Mouse (Mus musculus) erythroblast, embryonic 14.5 days (primary cell): ENCODE results near the gene Olfr527. TPM values are rescaled to one million over a fixed set of nuclear protein-coding genes. Genes with fewer than 3 reads are reported as not detected.

Source experiments
- H3K27me3 ChIP-seq: 2 replicates; pipeline ENCODE4 v1.6.1; 2012; ENCODE audit warnings: inconsistent platforms; ENCODE audit not compliant: control insufficient read depth
- H3K36me3 ChIP-seq: 2 replicates; pipeline ENCODE4 v1.6.1; 2012; ENCODE audit warnings: mild to moderate bottlenecking, inconsistent platforms; ENCODE audit not compliant: control insufficient read depth
- H3K4me1 ChIP-seq: 2 replicates; pipeline ENCODE4 v1.6.1; 2012; ENCODE audit warnings: inconsistent platforms; ENCODE audit not compliant: control insufficient read depth
- H3K4me3 ChIP-seq: replicated peaks from 2 replicates; pipeline ENCODE3; 2012; ENCODE audit warnings: moderate library complexity, mild to moderate bottlenecking, inconsistent platforms
- H3K9me3 ChIP-seq: 2 replicates; pipeline ENCODE4 v1.6.1; 2012; ENCODE audit warnings: low read length, inconsistent platforms, mixed read lengths; ENCODE audit not compliant: control insufficient read depth
- GATA1 ChIP-seq: IDR thresholded peaks from 2 replicates; pipeline ENCODE4 v1.6.1; 2012; ENCODE audit warnings: low read length, inconsistent platforms, mixed read lengths
- TAL1 ChIP-seq: IDR thresholded peaks from 3 replicates; pipeline ENCODE4 v1.6.1; 2012; ENCODE audit warnings: low read length, inconsistent platforms, mixed read lengths
- polyA plus RNA-seq: library from polyadenylated mRNA; stranded (reverse); fragments of >175 nt; gene quantifications from 2 replicates; pipeline ENCODE4 v1.2.3, GENCODE M21; 2012

The Olfr527 gene
- polyA plus RNA-seq, 1 experiment, result not detected

DNA sequence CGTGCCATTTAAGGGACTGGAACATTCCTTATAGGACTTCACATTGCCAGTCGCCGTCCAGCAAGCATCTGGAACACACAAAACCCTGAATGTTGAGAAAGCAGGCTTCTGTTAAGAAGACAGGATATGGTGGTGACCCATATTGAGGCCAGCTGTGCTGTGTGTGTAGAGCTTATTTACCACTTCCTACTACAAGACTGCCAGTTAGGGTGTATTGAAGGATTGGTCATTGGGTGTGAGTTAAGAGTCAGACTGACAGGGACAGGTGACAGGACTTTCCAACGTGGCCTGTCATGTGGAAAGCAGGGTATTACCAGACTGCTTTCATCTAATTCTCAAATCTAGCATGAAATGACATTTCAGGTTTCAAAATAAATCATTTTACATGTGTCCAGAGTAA lies 40.5 kb downstream of the Olfr527 start:
- H3K9me3 ChIP-seq, result no peaks in the 10 kb centered on the region
- no peak overlapping the region for H3K4me3 ChIP-seq
- no peaks in the 10 kb centered on the region for H3K27me3 ChIP-seq
- H3K4me1 ChIP-seq, result no peaks in the 10 kb centered on the region
- H3K36me3 ChIP-seq, result no peaks in the 10 kb centered on the region
- TF ChIP-seq TAL1, result no peak
- TF ChIP-seq GATA1, result no peak

DNA sequence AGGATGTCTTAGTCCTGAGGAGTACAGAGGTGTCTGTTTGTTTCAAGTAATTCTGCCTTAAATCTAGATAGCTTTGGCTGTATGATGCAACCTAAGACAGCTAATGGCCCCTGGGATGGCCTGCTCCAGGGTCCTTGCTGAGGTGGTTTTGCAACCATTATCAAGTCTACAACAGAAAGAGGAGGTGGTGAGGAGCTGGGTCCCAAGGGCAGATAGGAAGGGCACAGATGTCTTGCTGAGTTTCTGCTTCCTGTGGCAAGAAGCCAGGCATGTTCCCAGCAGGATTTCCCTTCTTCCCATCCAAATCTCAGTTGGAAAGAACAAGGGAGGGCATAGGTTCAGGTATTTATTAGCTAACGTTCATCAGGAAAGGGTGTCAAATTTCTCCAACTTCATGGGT lies 42.4 kb downstream of the Olfr527 start, which contains the start of gene Olfr530:
Olfr530 (minus strand) TSS at position 101 of the 400 bp plus-strand sequence.
- Histone ChIP-seq H3K4me3 (no peak within 1 kb of the TSS), H3K27me3 (no peaks in the 10 kb centered on the region), H3K4me1 (no peaks in the 10 kb centered on the region), H3K9me3 (no peaks in the 10 kb centered on the region), H3K36me3 (no peaks in the 10 kb centered on the region)
- TF ChIP-seq GATA1 (no peak), TAL1 (no peak)

DNA sequence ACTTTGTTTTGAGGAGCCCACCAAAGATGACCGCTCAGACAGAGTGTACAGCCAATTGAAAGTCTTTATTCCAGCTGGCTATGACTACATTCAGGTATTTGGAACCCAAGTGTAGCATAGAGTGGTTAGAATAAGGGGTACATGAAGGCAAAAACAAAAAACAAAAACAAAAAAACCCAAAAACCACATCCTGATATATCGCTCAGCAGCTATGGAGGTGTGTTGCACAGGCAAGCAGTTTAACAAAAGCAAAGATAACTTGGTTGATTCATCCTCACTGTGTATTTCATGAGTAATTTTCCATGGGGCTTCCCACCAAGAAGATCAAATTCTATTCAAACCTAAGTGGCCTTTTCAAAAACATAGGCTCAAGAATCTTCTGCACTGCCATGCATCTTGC lies 43.1 kb downstream of the Olfr527 start:
- TF ChIP-seq TAL1 (no peak), GATA1 (no peak)
- Histone ChIP-seq H3K27me3 (no peaks in the 10 kb centered on the region), H3K36me3 (no peaks in the 10 kb centered on the region), H3K4me3 (no peak overlapping the region), H3K9me3 (no peaks in the 10 kb centered on the region), H3K4me1 (no peaks in the 10 kb centered on the region)

Other genes starting within 250 kb of the Olfr527 start
- not detected in 2 replicates for gene Prap1, start 240.6 kb upstream of the Olfr527 start, polyA plus RNA-seq
- 1.0 and 2.8 TPM in 2 replicates for gene Fuom, start 231.6 kb upstream of the Olfr527 start, polyA plus RNA-seq
- 0.14 TPM in 1 of 2 replicates, not detected in the other for gene Paox, start 218.2 kb upstream of the Olfr527 start, polyA plus RNA-seq
- 0.14 and 0.39 TPM in 2 replicates for gene Echs1, start 217.5 kb upstream of the Olfr527 start, polyA plus RNA-seq
- 0.30 and 0.58 TPM in 2 replicates for gene Mtg1, start 196.5 kb upstream of the Olfr527 start, polyA plus RNA-seq
- not detected in 2 replicates for gene Sprn, start 179.1 kb upstream of the Olfr527 start, polyA plus RNA-seq
- not detected in 2 replicates for gene Olfr522, start 169.3 kb upstream of the Olfr527 start, polyA plus RNA-seq
- not detected in 2 replicates for gene Olfr523, start 160.8 kb upstream of the Olfr527 start, polyA plus RNA-seq
- gene Olfr524, start 128.1 kb upstream of the Olfr527 start, polyA plus RNA-seq, result 0.03 TPM in 1 of 2 replicates, not detected in the other
- not detected in 2 replicates for gene Cd163l1, start 115.8 kb upstream of the Olfr527 start, polyA plus RNA-seq
- gene 5830411N06Rik, start 86.7 kb upstream of the Olfr527 start, polyA plus RNA-seq, result not detected in 2 replicates
- gene Olfr525, start 13.2 kb upstream of the Olfr527 start, polyA plus RNA-seq, result not detected in 2 replicates
- gene Olfr60, start 27.7 kb downstream of the Olfr527 start, polyA plus RNA-seq, result not detected in 2 replicates
- gene Olfr530, start 42.3 kb downstream of the Olfr527 start, polyA plus RNA-seq, result not detected in 2 replicates
- not detected in 2 replicates for gene Olfr531, start 68.9 kb downstream of the Olfr527 start, polyA plus RNA-seq
- gene Olfr532, start 87.6 kb downstream of the Olfr527 start, polyA plus RNA-seq, result not detected in 2 replicates
- gene Olfr533, start 129.4 kb downstream of the Olfr527 start, polyA plus RNA-seq, result not detected in 2 replicates
- gene Olfr535, start 150.2 kb downstream of the Olfr527 start, polyA plus RNA-seq, result not detected in 2 replicates
- gene Olfr536, start 173.4 kb downstream of the Olfr527 start, polyA plus RNA-seq, result 0.01 TPM in 1 of 2 replicates, not detected in the other
- not detected in 2 replicates for gene Olfr538, start 233.9 kb downstream of the Olfr527 start, polyA plus RNA-seq